Mouse (Mus musculus) C2C12 (cell line): Measurements from ENCODE around the gene Exoc3l.

Source experiments
- CEBPB ChIP-seq: IDR thresholded peaks from one replicate; pipeline ENCODE4 v1.6.1; 2011; ENCODE audit warnings: low read depth, mild to moderate bottlenecking, control low read depth, moderate library complexity
- CTCF ChIP-seq: IDR thresholded peaks from one replicate; pipeline ENCODE4 v1.5.1; 2011; ENCODE audit not compliant: control insufficient read depth, insufficient read depth, insufficient read length
- MAX ChIP-seq: IDR thresholded peaks from one replicate; pipeline ENCODE4 v1.6.1; 2011; ENCODE audit warnings: mild to moderate bottlenecking, control low read depth
- MYOD1 ChIP-seq: IDR thresholded peaks from one replicate; pipeline ENCODE4 v1.6.1; 2011; ENCODE audit warnings: low read depth; ENCODE audit not compliant: control insufficient read depth, insufficient read length
- MYOG ChIP-seq: IDR thresholded peaks from one replicate; pipeline ENCODE4 v1.6.1; 2011; ENCODE audit not compliant: control insufficient read depth, insufficient read length; ENCODE audit errors: extremely low read depth
- USF1 ChIP-seq: IDR thresholded peaks from one replicate; pipeline ENCODE4 v1.6.1; 2011; ENCODE audit warnings: low read depth, mild to moderate bottlenecking, control low read depth, moderate library complexity

DNA sequence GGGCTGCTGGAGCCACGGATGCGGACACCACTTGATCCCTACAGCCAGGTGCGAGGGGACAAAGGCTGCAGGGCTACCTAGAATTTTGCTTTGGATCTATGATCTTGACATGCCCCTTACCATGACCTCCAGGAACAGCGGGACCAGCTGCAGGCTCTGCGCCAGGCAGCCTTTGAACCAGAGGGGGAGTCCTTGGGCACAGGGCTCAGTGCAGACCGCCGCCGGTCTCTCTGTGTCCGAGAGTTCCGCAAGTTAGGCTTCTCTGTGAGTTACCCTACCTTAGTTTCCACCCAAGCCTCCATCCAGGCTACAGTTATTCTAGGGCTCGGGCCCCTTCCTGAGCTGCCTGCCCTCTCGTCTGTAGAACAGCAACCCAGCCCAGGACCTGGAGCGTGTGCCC lies 11.8 kb upstream of the Exoc3l start:
- no peak for TF ChIP-seq MAX
- TF ChIP-seq CTCF: no peak
- no peak for TF ChIP-seq MYOG
- TF ChIP-seq USF1: no peak
- TF ChIP-seq CEBPB: no peak
- TF ChIP-seq MYOD1: no peak
